Mouse (Mus musculus) frontal cortex, postnatal 10 days (tissue): ENCODE results near the gene Grasp.
A peak's percentile ranks its signal among the peaks of the same experiment; 100 is the strongest.

Experiments used
- DNase-seq, 2 experiments: peaks; one replicate each; pipeline ENCODE4 v3.0.0; 2022; ENCODE audit warnings: low spot score in 2 of 2, mixed read lengths in 1 of 2

Grasp gene

DNA sequence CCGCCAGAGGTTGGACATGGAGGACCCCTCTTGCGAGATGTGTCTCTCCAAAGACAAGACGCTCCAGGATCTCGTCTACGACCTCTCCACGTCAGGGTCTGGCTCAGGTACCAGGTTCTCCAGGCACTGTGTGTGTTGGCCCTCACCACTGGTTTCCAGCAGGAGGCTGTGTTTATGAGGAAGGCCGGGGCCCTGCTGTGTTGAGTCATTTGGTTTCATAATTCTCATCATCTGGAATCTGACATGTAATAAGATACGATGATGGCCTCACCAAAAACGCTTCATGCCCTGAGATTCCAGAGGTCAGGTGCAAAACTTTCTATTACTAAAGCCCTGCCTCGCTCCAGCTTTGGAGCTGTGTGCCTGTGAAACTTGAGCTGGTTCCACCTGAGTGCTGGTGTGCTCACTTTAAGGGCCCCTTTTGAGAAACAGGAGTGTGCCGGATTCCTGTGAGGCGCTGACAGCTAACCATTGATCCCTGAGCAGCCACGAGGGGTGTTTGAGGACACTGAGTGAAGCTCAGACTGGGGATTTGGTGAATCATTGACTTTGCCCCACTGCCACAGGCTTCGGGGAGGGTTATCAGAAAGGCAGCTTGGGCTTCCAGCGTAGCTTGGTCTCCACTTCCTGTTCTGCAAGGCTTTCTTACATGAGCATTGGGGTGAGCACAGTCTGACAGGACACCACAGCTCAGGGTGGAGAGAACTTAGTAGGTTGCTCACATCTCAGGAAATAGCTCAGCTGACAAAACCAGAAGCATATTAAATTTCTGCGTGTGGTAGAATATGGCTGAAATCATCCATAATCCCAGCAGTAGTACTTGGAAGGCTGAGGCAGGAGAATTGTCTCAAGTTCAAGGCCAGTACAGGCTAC, 28.8 kb upstream of the Grasp start:
- no peak for DNase-seq

DNA sequence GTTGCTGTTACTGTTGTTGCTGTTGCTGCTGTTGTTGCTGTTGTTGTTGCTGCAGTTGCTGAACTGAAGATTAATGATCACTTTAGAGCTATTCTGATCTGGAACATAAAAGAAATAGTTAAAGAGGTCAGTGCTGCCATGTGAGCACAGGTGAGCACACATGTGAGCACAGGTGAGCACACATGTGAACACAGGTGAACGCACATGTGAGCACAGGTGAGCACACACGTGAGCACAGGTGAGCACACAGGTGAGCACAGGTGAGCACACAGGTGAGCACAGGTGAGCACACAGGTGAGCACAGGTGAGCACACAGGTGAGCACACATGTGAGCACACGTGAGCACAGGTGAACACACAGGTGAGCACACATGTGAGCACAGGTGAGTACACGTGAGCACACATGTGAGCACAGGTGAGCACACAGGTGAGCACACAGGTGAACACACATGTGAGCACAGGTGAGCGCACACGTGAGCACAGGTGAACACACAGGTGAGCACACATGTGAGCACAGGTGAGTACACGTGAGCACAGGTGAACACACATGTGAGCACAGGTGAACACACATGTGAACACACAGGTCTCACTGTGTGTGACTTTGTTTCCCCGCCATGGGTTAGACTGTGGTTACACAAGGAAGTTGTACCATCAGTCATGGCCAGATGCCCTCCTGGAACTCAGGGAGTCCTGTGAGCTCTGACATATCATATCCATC, 27.8 kb upstream of the Grasp start:
- DNase-seq, result no peak

DNA sequence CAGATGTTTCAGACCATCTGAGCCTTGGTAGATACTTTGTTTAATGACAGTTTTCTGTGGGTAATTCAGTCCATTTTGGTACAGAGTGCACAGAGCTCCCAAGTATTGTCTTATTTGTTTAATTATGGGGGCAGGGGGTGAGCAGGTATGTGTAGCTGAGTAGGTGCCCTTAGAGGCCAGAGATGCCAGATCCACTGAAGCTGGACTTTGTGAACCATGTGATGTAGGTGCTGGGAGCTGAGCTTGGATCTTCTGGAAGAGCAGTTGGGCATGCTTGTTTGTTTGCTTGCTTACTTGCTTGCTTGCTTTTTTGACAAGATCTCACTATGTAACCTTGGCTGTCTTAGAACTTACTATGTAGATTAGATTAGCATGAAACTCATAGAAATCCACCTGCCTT, 27.0 kb upstream of the Grasp start:
- DNase-seq, result no peak

DNA sequence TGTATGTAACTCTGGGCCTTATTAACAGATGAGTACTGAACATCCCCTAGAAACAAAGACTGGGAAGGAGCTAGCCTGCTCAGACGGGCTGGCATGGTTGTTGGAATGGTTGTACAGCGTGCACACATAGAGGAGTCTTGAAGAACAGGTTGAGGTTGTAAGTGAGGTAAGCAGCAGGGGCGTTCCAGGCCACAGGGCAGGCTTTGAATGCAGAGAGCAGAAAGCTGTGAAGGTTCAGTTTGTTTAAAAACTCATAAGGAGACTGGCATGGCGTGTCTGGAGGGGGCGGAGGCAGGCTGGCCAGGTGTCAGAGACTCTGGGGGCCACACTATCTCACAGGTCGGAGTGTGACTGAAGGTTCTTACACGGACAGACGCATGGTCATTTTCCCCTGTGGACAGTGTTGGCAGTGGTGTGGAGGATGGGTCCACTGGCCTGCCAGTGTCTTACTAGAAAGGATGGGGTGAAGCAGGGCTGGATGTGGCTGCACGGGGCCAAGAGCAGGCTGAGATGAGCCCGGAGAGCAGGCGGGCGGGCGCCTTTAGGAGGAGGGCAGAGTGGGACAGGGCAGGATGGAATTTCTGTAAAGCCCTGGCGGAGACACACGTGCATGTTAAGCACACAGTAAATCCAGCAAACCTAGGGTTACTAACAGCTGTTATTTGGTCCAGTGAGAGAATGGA, 26.4 kb upstream of the Grasp start:
- no peak for DNase-seq

DNA sequence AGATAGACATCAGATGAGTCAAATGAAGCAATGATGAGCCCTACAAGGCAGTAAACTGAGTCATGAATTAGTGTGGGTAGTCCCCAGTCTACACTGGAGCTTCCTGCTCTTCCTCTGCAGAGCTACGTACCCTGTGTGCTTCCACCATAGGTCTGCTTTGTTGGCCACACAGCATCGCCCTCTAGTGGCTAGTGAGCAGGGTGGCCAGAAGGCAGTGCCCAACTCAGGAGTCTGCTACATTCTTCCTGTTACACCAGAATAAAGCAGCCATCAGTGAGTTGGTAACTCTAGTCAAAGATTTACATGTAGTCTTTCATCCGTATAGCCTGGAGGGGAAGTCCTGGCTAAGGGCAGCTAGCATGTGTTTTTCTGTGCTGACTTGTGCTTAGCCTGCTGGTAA, 25.8 kb upstream of the Grasp start:
- DNase-seq, result peak in 1 of 2 experiments; percentile 63

DNA sequence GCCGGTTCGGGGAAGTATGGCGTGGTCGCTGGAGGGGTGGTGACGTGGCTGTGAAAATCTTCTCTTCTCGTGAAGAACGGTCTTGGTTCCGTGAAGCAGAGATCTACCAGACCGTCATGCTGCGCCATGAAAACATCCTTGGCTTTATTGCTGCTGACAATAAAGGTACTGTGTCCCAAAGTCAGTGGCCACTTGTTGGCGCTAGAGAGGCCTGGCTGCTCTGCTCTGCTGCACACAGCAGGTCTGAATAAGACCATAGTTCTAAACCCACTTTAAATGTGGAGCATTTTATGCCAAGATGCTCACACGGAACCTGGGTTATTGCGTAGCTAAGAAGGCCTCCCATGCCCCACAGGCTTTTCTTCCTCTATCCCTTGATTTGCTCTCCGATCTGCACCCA, 25.1 kb upstream of the Grasp start:
- DNase-seq, result no peak

DNA sequence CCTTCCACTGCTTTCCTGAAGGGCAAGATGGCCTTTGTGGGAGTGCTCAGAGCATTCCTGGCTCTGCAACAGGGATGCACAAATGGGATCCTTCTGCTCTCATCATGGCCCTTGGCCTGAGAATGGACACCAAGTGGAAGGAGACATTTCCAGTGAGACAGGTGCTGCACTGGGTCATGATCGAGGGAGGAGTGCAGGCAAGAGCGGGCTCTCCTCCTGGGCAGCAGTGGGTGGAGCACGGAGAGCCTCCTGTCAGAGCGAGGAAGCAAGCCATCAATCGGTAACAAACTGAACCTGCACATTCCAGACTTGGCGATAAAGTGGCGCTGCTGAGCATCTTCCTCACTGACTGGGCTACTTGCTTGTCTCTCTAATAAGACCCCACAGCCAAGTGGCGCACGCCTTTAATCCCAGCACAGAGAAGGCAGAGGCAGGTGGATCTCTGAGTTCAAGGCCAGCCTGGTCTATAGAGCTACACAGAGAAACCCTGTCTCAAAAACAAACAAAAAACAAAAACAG, 23.2 kb upstream of the Grasp start:
- DNase-seq, result no peak

DNA sequence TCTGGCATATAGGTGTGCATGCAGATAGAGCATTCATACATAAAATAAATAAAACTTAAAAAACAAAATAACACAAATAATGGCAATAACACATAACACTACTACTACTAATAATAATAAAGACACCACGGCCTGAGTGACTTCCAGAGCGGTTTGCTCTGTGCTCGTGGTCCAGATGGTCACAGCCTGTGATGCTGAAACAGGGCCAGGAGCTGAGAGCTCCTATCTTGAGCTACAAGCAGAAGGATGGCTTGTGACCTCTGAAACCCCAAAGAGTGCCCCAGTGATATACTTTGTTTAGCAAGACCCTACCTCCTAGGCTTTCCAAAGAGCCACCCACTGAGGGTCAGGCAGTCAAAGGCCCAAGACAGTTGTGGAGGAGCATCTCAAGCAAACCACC, 22.6 kb upstream of the Grasp start:
- no peak for DNase-seq

DNA sequence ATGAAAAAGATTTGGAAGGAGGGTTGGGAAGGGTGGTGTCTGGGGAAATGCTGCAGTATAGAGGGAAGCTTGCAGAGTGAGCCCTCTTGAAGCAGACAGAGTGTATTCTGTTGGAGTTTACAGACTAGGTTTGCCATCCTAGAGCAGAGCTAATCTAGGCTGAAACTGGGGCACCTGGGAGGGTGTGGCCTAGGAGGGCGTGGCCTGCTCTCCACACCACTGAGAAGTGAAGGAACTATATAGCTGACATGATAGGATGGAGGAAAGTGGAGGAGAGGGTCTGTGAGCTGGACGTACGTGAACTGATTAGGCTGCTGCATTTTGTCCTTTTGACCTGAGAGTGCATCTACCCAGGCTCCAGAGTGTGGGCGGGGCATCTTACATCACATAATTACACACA, 20.3 kb upstream of the Grasp start:
- no peak for DNase-seq

DNA sequence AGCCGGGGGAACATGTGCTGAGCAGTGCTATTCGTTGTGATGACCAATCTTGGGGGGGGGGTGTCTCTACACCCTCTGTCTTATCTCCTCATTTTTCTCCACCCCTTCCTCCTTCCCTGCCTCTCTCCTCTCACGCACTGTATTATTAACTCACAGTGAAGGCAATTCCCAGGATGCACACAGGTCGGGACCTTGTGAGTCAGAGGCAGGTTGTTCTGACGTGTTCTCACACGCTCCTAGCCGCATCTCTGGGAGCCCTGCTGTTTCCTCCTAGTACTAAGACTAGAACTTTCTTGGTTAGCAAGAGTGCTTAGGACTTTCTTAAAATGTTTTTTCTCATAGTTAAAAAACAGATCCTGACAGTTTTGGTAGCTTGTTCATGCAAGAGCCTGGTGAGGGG, 19.2 kb upstream of the Grasp start:
- no peak for DNase-seq

DNA sequence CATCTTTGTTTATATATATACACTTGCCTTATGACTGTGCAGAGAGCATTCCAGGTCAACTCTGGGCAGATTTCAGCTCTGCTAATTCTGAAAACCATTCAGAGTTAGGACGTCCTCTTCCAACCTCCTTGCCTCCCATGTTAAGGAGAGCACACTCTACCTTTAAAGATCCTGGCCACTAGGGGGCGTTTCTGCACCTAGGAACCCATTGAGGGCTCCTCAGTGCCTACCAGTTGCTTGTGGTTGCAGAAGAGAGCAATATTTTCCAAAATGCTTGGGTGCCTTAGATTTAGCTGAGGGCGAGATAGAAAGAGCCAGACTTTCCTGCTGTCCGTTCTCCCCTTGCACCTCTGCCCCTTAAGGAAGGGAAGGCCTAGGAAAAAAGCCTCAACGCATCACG, 13.8 kb upstream of the Grasp start:
- DNase-seq, result no peak

DNA sequence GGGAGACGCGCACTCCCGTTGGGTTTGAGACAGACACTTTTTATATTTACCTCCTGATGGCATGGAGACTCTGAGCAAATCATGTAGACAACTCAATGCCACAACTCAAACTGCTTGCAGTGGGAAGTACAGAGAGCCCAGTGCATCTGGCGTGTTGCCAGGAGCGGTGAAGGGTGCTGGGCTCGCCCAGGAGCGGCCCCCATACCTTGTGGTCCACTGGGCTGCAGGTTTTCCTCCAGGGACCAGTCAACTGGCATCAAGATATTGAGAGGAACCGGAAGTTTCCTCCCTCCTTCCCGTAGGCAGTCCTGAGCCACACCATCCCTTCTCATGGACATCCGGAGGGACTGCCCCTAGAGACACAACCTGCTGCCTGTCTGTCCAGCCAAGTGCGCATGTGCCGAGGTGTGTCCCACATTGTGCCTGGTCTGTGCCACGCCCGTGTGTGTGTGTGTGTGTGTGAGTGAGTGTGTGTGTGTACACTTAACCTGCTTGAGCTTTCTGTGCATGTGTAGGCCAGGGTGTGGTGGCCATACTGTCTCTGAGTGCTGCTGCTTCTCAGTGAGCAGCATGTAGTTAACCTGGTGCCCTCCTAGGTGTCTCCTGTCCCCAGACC, 12.9 kb upstream of the Grasp start:
- no peak for DNase-seq

DNA sequence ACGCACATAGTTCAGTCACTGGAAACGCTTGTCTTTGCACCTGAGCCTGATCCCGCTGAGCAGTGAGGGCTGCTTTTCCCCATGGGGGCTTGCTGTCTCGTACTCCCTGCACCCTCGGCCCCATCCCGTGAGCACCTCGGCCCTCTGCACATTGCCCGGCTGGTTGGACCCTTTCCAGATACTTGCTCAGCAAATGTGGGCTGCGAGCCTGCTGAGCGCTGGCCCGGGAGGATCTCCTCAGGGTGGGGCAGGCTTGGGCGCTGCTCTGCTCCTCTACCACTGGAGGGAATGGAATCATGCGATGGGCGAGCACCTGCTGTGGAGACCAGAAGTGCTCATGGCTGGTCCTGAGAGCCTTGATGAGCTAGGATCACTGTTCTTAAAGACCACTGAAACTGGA, 11.6 kb upstream of the Grasp start:
- DNase-seq, result no peak

DNA sequence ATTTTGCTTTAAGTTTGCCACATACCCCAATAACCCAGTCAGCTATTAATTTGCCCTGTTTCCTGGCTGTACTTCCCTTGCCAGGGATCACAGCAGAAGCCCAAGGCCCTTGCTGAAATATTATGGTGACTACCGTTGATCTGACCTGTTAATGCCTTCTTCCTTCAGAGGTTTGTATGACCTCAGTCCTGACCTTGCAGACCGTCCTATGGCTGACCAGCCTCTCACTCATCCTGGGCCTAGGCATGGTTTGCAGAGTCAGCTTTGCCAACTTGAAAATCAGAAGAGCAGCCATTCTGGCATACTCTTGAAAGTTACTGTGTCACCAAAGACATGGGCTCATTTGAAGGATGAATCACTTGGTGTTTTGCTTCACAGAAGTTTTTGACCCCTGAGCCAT, 8.9 kb upstream of the Grasp start:
- no peak for DNase-seq

DNA sequence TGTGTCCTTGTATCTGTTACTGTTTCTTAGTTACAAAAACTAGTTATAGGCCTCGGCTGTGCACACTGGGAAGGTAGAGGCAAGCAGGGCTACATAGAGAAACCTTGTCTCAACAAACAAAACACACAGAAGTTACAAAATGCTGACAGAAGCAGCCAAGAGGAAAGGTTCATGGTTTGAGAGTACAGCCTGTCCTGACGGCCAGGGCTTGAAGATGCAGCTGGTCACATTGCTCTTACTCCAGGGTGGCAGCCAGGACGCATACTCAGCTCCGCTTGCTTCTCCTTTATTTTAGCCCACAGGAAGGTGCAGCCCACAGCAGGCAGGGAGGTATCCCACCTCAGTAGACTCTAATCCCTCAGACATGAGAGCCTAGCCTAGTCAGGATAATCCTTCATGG, 8.0 kb upstream of the Grasp start:
- no peak for DNase-seq

DNA sequence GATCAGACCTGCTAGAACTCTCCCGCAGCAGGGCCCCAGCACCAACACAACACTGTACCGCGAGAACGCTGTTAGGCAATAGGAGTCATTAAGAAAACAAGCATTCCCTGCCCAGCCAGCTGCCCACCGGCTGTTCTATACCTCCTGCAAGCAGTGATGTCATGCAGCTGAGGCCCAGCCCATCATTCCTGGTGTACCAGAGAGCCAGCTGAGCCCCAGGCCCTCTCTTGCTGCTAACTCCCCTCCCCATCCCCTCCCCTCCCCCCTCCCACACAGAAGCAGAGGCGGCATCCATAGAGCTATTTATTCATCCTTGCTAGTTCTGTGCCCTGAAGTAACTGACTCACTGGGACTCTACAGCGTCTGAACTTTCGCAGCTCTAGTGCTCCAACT, 3.1 kb upstream of the Grasp start:
- no peak for DNase-seq

DNA sequence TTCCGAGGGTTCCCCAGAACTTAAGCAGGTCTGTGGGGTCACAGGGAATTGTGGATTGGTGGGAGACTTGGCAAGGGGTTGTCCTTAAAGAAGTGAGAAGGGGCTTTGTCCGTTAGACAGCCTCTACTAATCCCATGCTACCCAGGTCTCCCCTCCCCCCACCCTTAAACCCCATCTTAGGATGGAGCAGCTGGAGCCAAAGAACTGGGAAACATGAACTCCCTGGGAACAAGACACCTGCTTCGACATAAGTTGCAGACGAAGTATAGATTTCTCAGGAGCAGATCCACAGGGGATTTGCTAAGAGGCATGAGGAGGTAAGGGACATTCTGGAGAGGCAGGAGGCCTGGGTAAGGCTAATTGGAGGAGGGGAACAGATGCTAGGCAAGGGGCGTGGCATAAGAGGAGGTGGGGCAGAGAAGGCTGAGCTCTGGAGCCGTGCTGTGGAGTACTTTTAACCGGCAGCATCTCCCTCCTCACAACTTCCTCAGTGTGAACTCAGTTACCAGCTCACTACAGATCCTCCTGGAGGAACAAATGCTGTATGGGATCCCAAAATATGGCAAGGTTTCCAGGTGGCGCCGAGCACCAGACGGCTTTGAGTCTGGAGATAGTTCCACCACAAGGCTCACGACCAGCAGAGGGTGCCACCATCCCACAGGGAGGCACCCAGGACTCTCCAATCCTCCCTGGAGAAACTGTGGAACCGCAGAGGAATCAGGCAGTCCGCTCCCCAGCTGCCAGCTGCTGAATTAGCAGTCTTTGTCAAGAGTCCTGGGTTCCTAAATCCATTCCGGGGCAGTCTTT, 2.5 kb upstream of the Grasp start:
- peak; percentile 77 to 87 for DNase-seq

DNA sequence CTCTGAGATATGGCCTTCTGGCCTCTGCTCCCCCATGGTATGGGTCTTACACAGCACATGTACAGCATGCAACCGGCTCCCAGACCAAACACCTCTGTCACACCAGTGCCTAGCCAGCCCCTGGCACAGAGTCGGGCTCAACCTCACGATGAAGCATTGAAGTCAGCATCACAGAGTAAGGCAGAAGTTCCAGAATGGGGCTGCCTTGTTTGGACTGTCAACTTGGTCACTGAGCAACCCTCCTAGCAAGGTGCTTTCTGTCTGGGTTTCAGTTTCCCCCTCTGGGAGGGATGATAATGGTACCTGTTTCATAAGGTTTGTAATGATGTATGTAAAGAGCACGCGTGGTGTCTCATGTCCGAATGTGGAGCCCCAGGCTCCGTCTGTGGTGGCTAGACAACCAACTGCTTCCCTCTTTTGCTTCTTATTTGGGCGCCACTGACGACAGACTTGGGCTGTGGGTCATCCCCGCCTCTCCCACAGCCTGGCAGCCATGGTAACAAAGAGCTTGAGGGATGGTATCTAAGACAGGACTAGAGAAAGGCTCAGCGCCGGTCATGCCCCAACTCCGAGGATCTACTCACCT, 998 bp upstream of the Grasp start:
- DNase-seq, result no peak

DNA sequence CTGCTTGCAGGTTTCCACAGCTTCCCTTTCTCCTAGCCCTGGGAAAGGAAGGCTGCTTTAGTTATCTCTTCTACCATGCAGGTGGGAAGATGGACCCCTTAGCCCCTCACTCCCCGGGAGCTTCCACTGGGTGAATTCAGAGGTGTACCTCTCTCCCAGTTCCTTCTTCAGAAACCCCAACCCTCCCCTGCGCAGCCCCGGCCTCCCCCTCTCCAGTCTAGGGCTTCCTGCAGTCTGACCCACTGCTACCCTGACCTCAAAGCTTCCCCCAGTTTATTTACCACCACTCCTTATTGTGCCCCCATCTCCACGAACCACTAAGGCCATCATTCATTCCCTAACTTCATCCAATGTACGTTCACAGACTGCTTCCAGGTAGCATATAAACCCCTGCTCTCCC, 392 bp upstream of the Grasp start:
- DNase-seq, result no peak

DNA sequence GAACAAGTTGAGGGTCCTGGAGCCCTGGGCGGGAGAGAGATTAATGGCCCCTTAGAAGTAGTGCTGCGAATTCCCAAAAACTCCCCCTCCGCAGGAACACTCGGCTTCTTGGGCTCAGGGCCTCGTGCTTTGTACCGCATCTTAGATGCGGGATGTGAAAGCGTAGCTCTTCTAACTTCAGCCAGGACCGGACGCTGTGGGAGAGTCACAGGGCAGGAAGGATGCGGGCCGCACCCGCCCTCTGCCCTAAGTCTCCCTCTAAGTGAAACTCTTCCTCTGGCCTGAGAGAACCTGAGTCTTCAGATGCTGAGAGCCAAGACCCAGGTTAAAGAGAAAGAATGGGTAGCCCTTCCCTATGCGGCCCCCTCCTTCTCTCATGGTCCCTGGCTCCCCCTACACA, 989 bp downstream of the Grasp start:
- DNase-seq, result no peak

DNA sequence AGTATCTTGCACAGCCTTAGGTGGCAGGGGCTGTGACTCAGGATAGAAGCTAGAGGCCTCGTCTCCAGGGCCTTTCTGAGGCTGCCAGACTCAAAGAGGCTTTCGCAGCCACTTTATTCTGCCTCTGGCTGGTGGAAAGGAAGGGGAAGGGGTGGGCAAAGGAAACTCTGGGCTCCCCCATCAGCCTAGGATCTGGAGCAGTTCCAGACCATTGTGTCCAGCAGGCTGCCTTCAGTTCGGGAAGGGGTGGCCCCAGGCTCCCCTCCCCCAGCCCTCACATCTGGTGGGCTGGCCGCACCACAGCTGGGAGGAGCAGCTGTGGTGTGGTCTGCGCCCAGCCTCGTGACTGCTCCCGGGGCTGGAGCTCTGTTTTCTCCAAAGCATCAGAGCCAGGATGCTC, 4.0 kb downstream of the Grasp start:
- DNase-seq, result no peak
